Mouse (Mus musculus): ENCODE data around the gene Slc12a7. TPM values are rescaled to one million over a fixed set of nuclear protein-coding genes. Genes with fewer than 3 reads are reported as not detected.
"Not testable (repeated sequence)": the region's sequence is repeated elsewhere in the genome, so short reads cannot be mapped to it uniquely, and the experiment has no call there.

Slc12a7 gene
- polyA plus RNA-seq, 1 experiment = 0.20 TPM

DNA sequence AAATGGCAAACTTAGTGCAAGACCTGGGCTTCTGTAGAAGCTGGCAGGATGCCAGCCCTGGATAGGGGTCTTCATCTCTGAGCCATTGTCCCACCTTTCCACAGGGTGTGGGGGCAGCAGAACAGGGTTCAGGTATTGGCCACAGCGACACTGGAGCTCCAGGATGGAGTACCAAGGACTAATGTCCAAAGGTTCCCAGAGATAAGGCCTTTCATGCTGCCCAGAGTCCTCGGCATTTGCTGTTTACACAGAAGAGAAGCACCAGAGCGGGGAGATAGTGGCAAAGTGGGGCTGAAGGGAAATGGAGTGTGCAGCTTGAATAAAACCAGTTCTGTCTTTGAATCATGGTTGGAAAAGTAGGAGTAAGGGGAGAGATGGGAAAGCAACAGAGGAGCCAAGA is 36.4 kb upstream of the Slc12a7 start:
- Histone ChIP-seq H3K36me3 (ENCODE audit: control insufficient read depth) (no peaks in the 10 kb centered on the region), H3K4me3 (replicated peaks) (no peak overlapping the region), H3K27me3 (ENCODE audit: control insufficient read depth) (no peaks in the 10 kb centered on the region), H3K9me3 (ENCODE audit: control insufficient read depth, low read length) (no peaks in the 10 kb centered on the region), H3K4me1 (ENCODE audit: control insufficient read depth) (no peaks in the 10 kb centered on the region)
- TF ChIP-seq TAL1 (IDR thresholded peaks at IDR 0.05; ENCODE audit: low read length) (no peak), GATA1 (IDR thresholded peaks at IDR 0.05; ENCODE audit: low read length) (no peak)

DNA sequence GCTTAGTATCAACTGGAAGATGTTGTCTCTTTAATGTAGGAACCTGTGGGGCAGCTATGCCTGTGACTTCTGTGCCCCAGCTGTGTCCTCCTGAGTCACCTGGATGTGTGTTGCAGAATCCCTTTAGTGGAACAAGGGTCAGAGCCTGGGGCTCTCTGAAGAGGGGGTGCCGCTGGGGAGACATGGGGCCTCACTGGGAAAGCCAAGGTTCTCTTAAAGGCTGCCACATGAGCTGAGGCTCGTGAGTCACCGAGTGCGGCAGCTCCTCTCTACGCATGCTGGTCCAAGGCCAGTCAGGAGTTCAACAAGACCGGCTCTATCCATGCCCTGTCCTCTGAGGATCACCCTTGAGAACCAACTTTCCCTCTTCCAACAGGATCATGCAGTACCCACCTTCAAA is 33.2 kb upstream of the Slc12a7 start:
- Histone ChIP-seq H3K9me3 (ENCODE audit: control insufficient read depth, low read length) (no peaks in the 10 kb centered on the region), H3K4me3 (replicated peaks) (no peak overlapping the region), H3K27me3 (ENCODE audit: control insufficient read depth) (no peaks in the 10 kb centered on the region), H3K36me3 (ENCODE audit: control insufficient read depth) (no peaks in the 10 kb centered on the region), H3K4me1 (ENCODE audit: control insufficient read depth) (no peaks in the 10 kb centered on the region)
- TF ChIP-seq TAL1 (IDR thresholded peaks at IDR 0.05; ENCODE audit: low read length) (no peak), GATA1 (IDR thresholded peaks at IDR 0.05; ENCODE audit: low read length) (no peak)

DNA sequence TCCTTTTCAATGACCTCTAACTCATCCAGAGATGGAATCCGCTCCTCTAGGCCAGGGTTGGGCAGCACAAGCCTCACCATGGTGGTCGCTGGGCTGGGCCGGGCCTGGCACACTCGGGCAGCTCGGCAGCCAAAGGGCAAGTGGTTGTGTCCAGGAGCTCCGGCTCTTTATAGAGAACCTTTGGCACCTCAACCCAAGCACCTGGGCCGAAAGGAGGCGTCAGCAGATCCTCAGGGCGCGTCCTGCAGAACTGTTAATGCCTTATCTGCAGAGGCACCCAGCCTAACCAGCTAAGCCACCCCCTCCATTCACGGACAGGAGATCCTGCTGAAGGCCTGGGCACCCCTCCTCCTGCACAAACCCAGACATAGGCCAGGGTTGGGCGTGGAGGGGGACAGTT is 32.3 kb upstream of the Slc12a7 start:
- Histone ChIP-seq H3K36me3 (ENCODE audit: control insufficient read depth) (no peaks in the 10 kb centered on the region), H3K4me1 (ENCODE audit: control insufficient read depth) (no peaks in the 10 kb centered on the region), H3K27me3 (ENCODE audit: control insufficient read depth) (no peaks in the 10 kb centered on the region), H3K4me3 (replicated peaks) (no peak overlapping the region), H3K9me3 (ENCODE audit: control insufficient read depth, low read length) (no peaks in the 10 kb centered on the region)
- TF ChIP-seq GATA1 (IDR thresholded peaks at IDR 0.05; ENCODE audit: low read length) = no peak
- no peak for TF ChIP-seq TAL1 (IDR thresholded peaks at IDR 0.05; ENCODE audit: low read length)

DNA sequence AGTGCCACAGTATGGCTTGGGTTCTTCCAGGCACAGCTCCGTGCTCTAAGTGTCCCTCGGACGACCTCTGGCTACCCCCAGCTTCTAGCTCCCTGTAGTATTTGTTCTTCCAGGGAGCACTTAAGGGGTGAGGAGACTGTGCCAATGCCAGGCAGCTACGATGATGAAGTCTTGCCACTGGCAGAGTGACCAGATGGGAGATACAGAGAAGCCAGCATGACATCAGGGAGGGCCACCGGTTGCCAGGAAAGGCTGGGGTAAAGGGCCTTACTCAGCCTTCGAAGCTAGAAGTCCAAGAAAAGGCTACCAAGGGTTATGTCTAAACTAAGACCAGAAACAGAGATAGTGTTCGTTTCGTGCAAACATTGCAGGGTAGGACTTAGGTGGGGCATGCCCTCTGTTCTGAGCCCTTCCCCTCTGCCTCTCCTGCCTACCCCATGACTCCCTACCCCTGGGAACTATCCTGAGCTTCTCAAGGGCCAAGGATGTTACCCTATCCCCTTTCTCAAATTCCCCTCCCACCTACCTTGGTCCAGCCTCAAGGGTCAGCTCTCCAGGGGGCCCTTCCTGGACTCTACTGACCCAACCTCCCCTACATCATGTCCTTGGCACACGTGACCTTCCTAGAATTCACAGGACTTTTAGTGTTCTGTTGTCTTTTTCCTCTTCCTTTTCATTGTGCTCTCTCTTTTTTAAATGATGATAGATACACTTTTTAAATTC is 31.6 kb upstream of the Slc12a7 start:
- Histone ChIP-seq H3K4me3 (replicated peaks) (no peak overlapping the region), H3K9me3 (ENCODE audit: control insufficient read depth, low read length) (no peaks in the 10 kb centered on the region), H3K4me1 (ENCODE audit: control insufficient read depth) (no peaks in the 10 kb centered on the region), H3K27me3 (ENCODE audit: control insufficient read depth) (no peaks in the 10 kb centered on the region), H3K36me3 (ENCODE audit: control insufficient read depth) (no peaks in the 10 kb centered on the region)
- TF ChIP-seq GATA1 (IDR thresholded peaks at IDR 0.05; ENCODE audit: low read length) (no peak), TAL1 (IDR thresholded peaks at IDR 0.05; ENCODE audit: low read length) (no peak)

DNA sequence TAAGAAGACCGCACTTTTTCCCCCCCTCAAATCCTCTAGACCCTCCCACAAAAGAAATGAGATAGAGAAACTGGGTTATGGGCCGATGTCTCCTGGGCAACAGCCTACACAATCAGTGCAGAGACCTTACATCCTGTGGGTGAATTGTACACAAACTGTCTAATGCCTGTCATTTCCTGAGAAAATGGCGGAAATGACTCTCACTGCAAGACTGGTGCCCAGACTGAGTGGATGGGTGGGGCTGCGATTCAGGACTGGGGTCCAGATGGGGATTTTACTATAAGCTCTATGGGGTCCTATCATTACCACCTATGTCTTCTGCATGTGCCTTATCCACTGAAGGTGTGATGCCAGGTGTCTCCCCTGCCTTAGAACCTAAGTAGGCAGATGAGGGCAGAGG is 30.1 kb upstream of the Slc12a7 start:
- Histone ChIP-seq H3K9me3 (ENCODE audit: control insufficient read depth, low read length) (no peaks in the 10 kb centered on the region), H3K27me3 (ENCODE audit: control insufficient read depth) (no peaks in the 10 kb centered on the region), H3K4me3 (replicated peaks) (no peak overlapping the region), H3K4me1 (ENCODE audit: control insufficient read depth) (no peaks in the 10 kb centered on the region), H3K36me3 (ENCODE audit: control insufficient read depth) (no peaks in the 10 kb centered on the region)
- TF ChIP-seq TAL1 (IDR thresholded peaks at IDR 0.05; ENCODE audit: low read length) (no peak), GATA1 (IDR thresholded peaks at IDR 0.05; ENCODE audit: low read length) (no peak)

DNA sequence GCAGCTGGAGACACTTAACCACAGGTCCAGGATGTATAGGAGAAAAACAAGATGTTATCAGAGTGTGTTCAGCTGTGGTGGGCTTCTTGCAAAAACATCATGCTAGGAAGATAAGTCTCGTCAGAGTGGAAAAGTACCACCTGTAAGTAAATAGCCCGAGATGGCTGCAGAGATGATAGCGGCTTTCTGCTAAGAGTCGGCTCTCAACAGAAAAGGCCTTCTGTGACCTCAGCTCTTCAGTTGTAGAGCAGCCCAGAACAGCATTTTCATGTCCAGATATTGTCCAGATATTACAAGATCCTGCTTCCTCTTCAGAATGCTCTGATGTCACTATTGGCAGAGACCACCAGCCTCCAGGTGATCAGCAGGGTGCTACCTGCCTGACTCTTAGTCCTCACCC is 29.4 kb upstream of the Slc12a7 start:
- H3K4me3 ChIP-seq (replicated peaks); H3K4me1 ChIP-seq (ENCODE audit: control insufficient read depth); H3K27me3 ChIP-seq (ENCODE audit: control insufficient read depth); H3K9me3 ChIP-seq (ENCODE audit: control insufficient read depth, low read length); H3K36me3 ChIP-seq (ENCODE audit: control insufficient read depth): not testable (repeated sequence)

DNA sequence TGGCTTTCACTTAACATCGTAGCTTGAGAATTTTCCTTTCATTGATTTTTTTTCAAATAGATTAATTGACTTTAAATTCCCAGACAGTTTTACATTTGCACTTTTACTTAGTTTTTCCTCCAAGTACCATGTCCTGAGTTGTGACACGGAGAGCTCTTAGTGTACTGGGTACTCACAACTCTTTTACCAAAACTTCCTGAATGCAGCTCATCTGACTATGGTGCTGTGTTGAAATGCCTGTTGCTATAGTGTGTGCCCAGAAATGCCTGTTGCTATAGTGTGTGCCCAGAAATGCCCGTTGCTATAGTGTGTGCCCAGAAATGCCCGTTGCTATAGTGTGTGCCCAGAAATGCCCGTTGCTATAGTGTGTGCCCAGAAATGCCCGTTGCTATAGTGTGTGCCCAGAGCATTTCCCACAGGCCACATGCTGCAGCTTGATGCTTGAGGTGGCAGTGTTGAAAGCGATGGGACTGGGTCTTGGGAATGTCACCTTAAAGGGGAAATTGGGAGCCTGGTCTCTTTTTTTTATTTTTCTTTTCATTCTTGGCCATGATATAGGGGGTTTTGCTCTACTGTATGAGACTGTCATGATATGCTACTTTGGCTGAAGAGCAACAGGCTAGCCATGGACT is 28.1 kb upstream of the Slc12a7 start, which contains the start of gene Slc6a19:
Gene Slc6a19 (minus strand): TSS at position 172 of the 632 bp plus-strand sequence.
- Histone ChIP-seq H3K36me3 (ENCODE audit: control insufficient read depth) (no peaks in the 10 kb centered on the region), H3K4me3 (replicated peaks) (no peak within 1 kb of the TSS), H3K9me3 (ENCODE audit: control insufficient read depth, low read length) (no peaks in the 10 kb centered on the region), H3K27me3 (ENCODE audit: control insufficient read depth) (no peaks in the 10 kb centered on the region), H3K4me1 (ENCODE audit: control insufficient read depth) (no peaks in the 10 kb centered on the region)
- no peak for TF ChIP-seq TAL1 (IDR thresholded peaks at IDR 0.05; ENCODE audit: low read length)
- TF ChIP-seq GATA1 (IDR thresholded peaks at IDR 0.05; ENCODE audit: low read length) = no peak

DNA sequence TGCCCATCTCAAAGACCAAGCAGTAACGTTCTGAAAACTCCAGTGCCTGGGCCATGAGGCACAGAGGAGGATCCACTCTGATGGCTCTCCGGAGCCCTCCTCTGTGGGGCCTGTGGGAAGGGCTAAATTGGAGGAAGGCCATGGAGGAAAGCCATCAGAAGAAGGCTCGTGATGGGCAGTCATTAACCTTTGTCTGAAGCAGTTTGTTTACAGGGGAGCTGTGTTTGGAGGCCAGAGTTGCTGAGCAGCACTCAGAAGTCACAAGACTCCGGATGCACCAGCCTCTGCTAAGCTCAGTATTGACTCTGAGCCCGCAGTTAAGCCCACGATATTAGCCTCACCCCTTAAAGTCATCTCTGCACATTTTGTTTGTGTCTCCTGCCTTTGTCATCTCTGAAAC is 23.4 kb upstream of the Slc12a7 start:
- no peak for TF ChIP-seq TAL1 (IDR thresholded peaks at IDR 0.05; ENCODE audit: low read length)
- no peak for TF ChIP-seq GATA1 (IDR thresholded peaks at IDR 0.05; ENCODE audit: low read length)
- H3K27me3 ChIP-seq (ENCODE audit: control insufficient read depth) = no peaks in the 10 kb centered on the region
- no peaks in the 10 kb centered on the region for H3K9me3 ChIP-seq (ENCODE audit: control insufficient read depth, low read length)
- no peak overlapping the region for H3K4me3 ChIP-seq (replicated peaks)
- H3K4me1 ChIP-seq (ENCODE audit: control insufficient read depth) = no peaks in the 10 kb centered on the region
- H3K36me3 ChIP-seq (ENCODE audit: control insufficient read depth) = no peaks in the 10 kb centered on the region

DNA sequence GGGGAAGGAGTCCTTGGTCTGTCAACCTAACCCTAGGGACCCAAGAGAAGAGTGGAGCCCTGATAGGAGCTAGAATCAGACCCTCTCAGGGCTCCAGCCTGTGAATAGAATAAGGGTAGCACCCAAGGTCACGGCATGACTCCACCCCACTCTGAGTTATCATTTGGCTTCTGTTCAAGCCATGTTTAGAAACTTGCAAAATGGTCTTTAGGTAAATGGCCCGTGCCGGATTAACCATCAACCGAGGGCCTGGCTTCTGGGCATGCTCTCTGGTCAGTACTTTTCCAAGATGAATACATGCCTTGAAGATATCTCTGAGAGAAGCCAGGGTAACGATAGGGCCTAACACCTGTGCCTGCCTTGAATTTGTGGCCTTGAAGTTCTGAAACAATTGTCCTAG is 21.7 kb upstream of the Slc12a7 start:
- H3K4me1 ChIP-seq (ENCODE audit: control insufficient read depth) = no peaks in the 10 kb centered on the region
- H3K4me3 ChIP-seq (replicated peaks) = no peak overlapping the region
- H3K36me3 ChIP-seq (ENCODE audit: control insufficient read depth) = no peaks in the 10 kb centered on the region
- TF ChIP-seq TAL1 (IDR thresholded peaks at IDR 0.05; ENCODE audit: low read length) (no peak), GATA1 (IDR thresholded peaks at IDR 0.05; ENCODE audit: low read length) (no peak)
- H3K27me3 ChIP-seq (ENCODE audit: control insufficient read depth) = no peaks in the 10 kb centered on the region
- no peaks in the 10 kb centered on the region for H3K9me3 ChIP-seq (ENCODE audit: control insufficient read depth, low read length)

All from erythroblast, embryonic 14.5 days (primary cell).